Mouse (Mus musculus): ENCODE results near the gene Exo1. TPM values are rescaled to one million over a fixed set of nuclear protein-coding genes. Genes with fewer than 3 reads are reported as not detected.
A peak's percentile ranks its signal among the peaks of the same experiment; 100 is the strongest.

The Exo1 gene
- 59.1 and 64.4 TPM in 2 replicates for total RNA-seq (2015)
- total RNA-seq (2017) = 30.8 and 30.9 TPM in 2 replicates

GRCm38 (mm10) chr1:175880453-175881296 is at the start of gene Exo1:
Gene Exo1 (plus strand): TSS chr1:175880581.
- ATAC-seq (replicated peaks; ENCODE audit: poor library complexity) = peak; percentile 94

- no peak for ATAC-seq (replicated peaks; ENCODE audit: poor library complexity)
These were observed 24.9 kb upstream of the Exo1 start for GRCm38 (mm10) chr1:175855515-175855914.

GRCm38 (mm10) chr1:175867050-175867449 is 13.3 kb upstream of the Exo1 start:
- ATAC-seq (replicated peaks; ENCODE audit: poor library complexity) = no peak

- ATAC-seq (replicated peaks; ENCODE audit: poor library complexity) = peak; percentile 83
These were observed 12.8 kb upstream of the Exo1 start for GRCm38 (mm10) chr1:175867558-175867957.

- no peak for ATAC-seq (replicated peaks; ENCODE audit: poor library complexity)
These were observed 9.7 kb upstream of the Exo1 start for GRCm38 (mm10) chr1:175870716-175871115.

- ATAC-seq (replicated peaks; ENCODE audit: poor library complexity) = no peak
These were observed 8.2 kb upstream of the Exo1 start for GRCm38 (mm10) chr1:175872028-175872816.

- no peak for ATAC-seq (replicated peaks; ENCODE audit: poor library complexity)
These were observed 3.0 kb downstream of the Exo1 start for GRCm38 (mm10) chr1:175883398-175883797.

- no peak for ATAC-seq (replicated peaks; ENCODE audit: poor library complexity)
These were observed 12.9 kb downstream of the Exo1 start for GRCm38 (mm10) chr1:175893263-175893662.

- ATAC-seq (replicated peaks; ENCODE audit: poor library complexity) = no peak
These were observed 13.3 kb downstream of the Exo1 start for GRCm38 (mm10) chr1:175893726-175894125.

GRCm38 (mm10) chr1:175911207-175911606 is 30.8 kb downstream of the Exo1 start:
- peak; percentile 43 for ATAC-seq (replicated peaks; ENCODE audit: poor library complexity)

- ATAC-seq (replicated peaks; ENCODE audit: poor library complexity) = no peak
These were observed 31.7 kb downstream of the Exo1 start for GRCm38 (mm10) chr1:175912038-175912437.

- ATAC-seq (replicated peaks; ENCODE audit: poor library complexity) = no peak
These were observed 33.4 kb downstream of the Exo1 start for GRCm38 (mm10) chr1:175913728-175914303.

- no peak for ATAC-seq (replicated peaks; ENCODE audit: poor library complexity)
These were observed 39.6 kb downstream of the Exo1 start, which contains the start of gene Gm38100 for GRCm38 (mm10) chr1:175920029-175920428. Gene Gm38100 (plus strand): TSS chr1:175920329.

GRCm38 (mm10) chr1:175921091-175921490 is 40.7 kb downstream of the Exo1 start:
- no peak for ATAC-seq (replicated peaks; ENCODE audit: poor library complexity)

GRCm38 (mm10) chr1:175923848-175924787 is 43.7 kb downstream of the Exo1 start:
- peak; percentile 92 for ATAC-seq (replicated peaks; ENCODE audit: poor library complexity)

- ATAC-seq (replicated peaks; ENCODE audit: poor library complexity) = no peak
These were observed 51.0 kb downstream of the Exo1 start for GRCm38 (mm10) chr1:175931391-175931790.

- ATAC-seq (replicated peaks; ENCODE audit: poor library complexity) = peak; percentile 99
These were observed 55.9 kb downstream of the Exo1 start for GRCm38 (mm10) chr1:175936282-175936737.

- no peak for ATAC-seq (replicated peaks; ENCODE audit: poor library complexity)
These were observed 58.4 kb downstream of the Exo1 start for GRCm38 (mm10) chr1:175938731-175939130.

GRCm38 (mm10) chr1:175943168-175943567 is 62.8 kb downstream of the Exo1 start:
- no peak for ATAC-seq (replicated peaks; ENCODE audit: poor library complexity)

GRCm38 (mm10) chr1:175946718-175947315 is 66.4 kb downstream of the Exo1 start:
- ATAC-seq (replicated peaks; ENCODE audit: poor library complexity) = no peak

All from megakaryocyte progenitor cell, adult 5-6 weeks (primary cell).